Mouse (Mus musculus) midbrain, embryonic 10.5 days (tissue): ENCODE data around the gene Itgb5. TPM values are rescaled to one million over a fixed set of nuclear protein-coding genes. Genes with fewer than 3 reads are reported as not detected.

Source experiments
- DNase-seq: peaks from one replicate; pipeline ENCODE4 v3.0.0-alpha.2; 2017; ENCODE audit warnings: low spot score
- H3K27ac ChIP-seq: fragments of 300-500 bp; sonication (generic); replicated peaks from 2 replicates; pipeline ENCODE4 v1.5.1; 2016; ENCODE audit warnings: mild to moderate bottlenecking
- H3K27me3 ChIP-seq: fragments of 300-500 bp; sonication (generic); 2 replicates; pipeline ENCODE4 v1.6.1; 2016; ENCODE audit warnings: low read depth, mild to moderate bottlenecking; ENCODE audit not compliant: poor library complexity, severe bottlenecking
- H3K36me3 ChIP-seq: fragments of 300-500 bp; sonication (generic); 2 replicates; pipeline ENCODE4 v1.6.1; 2016; ENCODE audit warnings: mild to moderate bottlenecking, moderate library complexity
- H3K4me1 ChIP-seq: fragments of 300-500 bp; sonication (generic); 2 replicates; pipeline ENCODE4 v1.6.1; 2016
- H3K4me3 ChIP-seq: fragments of 300-500 bp; sonication (generic); 2 replicates; pipeline ENCODE4 v1.5.1; 2016; ENCODE audit warnings: mild to moderate bottlenecking, moderate library complexity
- H3K9me3 ChIP-seq: fragments of 300-500 bp; sonication (generic); replicated peaks from 2 replicates; pipeline ENCODE4 v1.6.1; 2016; ENCODE audit warnings: mild to moderate bottlenecking
- WGBS: fragments of 180-500 bp; shearing (Covaris S2); methylation state at CpG from one replicate; pipeline ENCODE4 v1.1.7; 2016; 5-methylcytosine and 5-hydroxymethylcytosine counted together
- polyA plus RNA-seq: library from polyadenylated mRNA; unstranded; fragments of >200 nt; fragmentation: Nextera tagmentation; extraction: Ambion mirVana; gene quantifications from 2 replicates; pipeline ENCODE4 v1.2.1, GENCODE M21; 2016

Itgb5 gene
- polyA plus RNA-seq, 1 experiment from 2014 or later, result 9.0 TPM

DNA sequence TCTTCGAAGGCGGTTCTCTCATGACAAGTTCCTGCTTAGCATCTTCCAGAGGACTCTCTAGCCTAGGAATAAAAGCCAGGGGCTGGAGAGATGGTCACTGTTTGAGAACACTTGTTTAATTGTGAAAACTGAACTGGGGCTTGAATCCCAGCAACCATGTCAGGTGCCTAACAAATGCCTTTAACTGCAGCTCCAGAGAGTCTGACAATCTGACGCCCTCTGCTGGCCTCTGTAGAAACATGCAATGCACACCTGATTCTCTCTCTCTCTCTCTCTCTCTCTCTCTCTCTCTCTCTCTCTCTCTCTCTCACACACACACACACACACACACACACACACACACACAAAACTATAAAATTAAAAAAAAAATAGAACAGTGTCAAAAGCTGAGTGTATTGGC lies 19.5 kb upstream of the Itgb5 start:
- Histone ChIP-seq H3K27ac (no peak overlapping the region), H3K36me3 (no peaks in the 10 kb centered on the region), H3K9me3 (no peaks in the 10 kb centered on the region), H3K4me3 (no peak overlapping the region), H3K4me1 (no peaks in the 10 kb centered on the region), H3K27me3 (no peaks in the 10 kb centered on the region)
- DNase-seq, result no peak
- WGBS, result 70% methylated on average over 3 of the region's 3 CpGs

GRCm38 (mm10) chr16:33818413-33819165 lies 10.9 kb upstream of the Itgb5 start:
- WGBS, result 91% methylated on average over 7 of the region's 7 CpGs

GRCm38 (mm10) chr16:33820269-33821178 lies 8.9 kb upstream of the Itgb5 start:
- DNase-seq, result peak; percentile 81
- Histone ChIP-seq H3K27me3 (peaks cover 5% of the 10 kb centered on the region; the same call in 1 of the 2 replicates), H3K9me3 (no peaks in the 10 kb centered on the region), H3K4me1 (peaks cover 7% of the 10 kb centered on the region), H3K36me3 (no peaks in the 10 kb centered on the region), H3K27ac (no peak overlapping the region), H3K4me3 (no peak overlapping the region)
- WGBS, result 20% methylated on average over 17 of the region's 17 CpGs

More at GRCm38 (mm10) chr16:33818413-33819165, 10.9 kb upstream of the Itgb5 start:
- no peak overlapping the region for H3K4me3 ChIP-seq
- H3K27ac ChIP-seq, result no peak overlapping the region
- H3K36me3 ChIP-seq, result no peaks in the 10 kb centered on the region
- DNase-seq, result no peak
- peaks cover 5% of the 10 kb centered on the region; the same call in 1 of the 2 replicates for H3K27me3 ChIP-seq
- H3K4me1 ChIP-seq, result no peaks in the 10 kb centered on the region
- no peaks in the 10 kb centered on the region for H3K9me3 ChIP-seq

- H3K36me3 ChIP-seq, result no peaks in the 10 kb centered on the region
- H3K4me3 ChIP-seq, result no peak overlapping the region
- no peaks in the 10 kb centered on the region for H3K9me3 ChIP-seq
- peaks cover 33% of the 10 kb centered on the region for H3K27me3 ChIP-seq
- peaks cover 15% of the 10 kb centered on the region for H3K4me1 ChIP-seq
- no peak overlapping the region; the same call in 1 of the 2 replicates for H3K27ac ChIP-seq
- DNase-seq, result no peak
- 77% methylated on average over 6 of the region's 6 CpGs for WGBS
These were observed 4.9 kb upstream of the Itgb5 start for GRCm38 (mm10) chr16:33824603-33825002.

GRCm38 (mm10) chr16:33828496-33828895 lies 969 bp upstream of the Itgb5 start:
- Histone ChIP-seq H3K4me1 (peaks cover 42% of the 10 kb centered on the region), H3K36me3 (no peaks in the 10 kb centered on the region), H3K9me3 (no peaks in the 10 kb centered on the region), H3K4me3 (no peak overlapping the region), H3K27ac (no peak overlapping the region), H3K27me3 (peaks cover 60% of the 10 kb centered on the region)
- DNase-seq, result no peak
- 89% methylated on average over 7 of the region's 7 CpGs for WGBS

GRCm38 (mm10) chr16:33829842-33830511 lies 512 bp downstream of the Itgb5 start:
- Histone ChIP-seq H3K4me3 (peak overlapping the region; percentile 87), H3K36me3 (no peaks in the 10 kb centered on the region), H3K27me3 (peaks cover 74% of the 10 kb centered on the region), H3K27ac (peak overlapping the region; percentile 86), H3K9me3 (no peaks in the 10 kb centered on the region), H3K4me1 (peaks cover 50% of the 10 kb centered on the region)
- WGBS, result under 1% methylated on average over 67 of the region's 76 CpGs
- DNase-seq, result peak; percentile 61

DNA sequence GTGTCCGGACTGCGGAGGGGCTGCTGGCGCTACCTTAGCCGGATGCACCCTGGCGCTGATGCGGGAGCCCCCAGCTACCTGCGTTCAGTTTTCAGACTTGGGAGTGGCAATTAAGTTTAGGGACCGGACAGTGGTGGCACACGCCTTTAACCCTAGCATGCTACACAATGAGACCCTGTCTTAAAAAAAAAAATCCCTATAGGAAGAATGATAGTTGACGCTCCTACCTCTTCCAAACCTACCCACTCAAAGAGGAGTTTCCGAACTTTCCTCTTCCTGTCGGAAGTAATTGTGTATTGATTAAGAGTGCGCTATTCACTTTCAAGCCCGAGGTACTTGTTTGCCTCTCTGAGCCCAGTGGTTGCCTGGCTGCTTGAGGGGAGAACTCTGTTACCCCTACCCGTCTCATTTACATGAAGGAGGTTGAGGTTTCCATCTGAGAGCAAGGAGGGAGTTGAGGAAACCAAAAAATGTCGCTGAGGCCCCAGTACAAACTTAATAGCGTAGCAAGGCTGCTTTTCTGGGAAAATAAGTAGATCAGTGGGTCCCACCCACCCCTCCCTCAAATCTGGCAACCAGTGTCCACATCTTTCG lies 1.1 kb downstream of the Itgb5 start:
- Histone ChIP-seq H3K27me3 (peaks cover 80% of the 10 kb centered on the region), H3K9me3 (no peaks in the 10 kb centered on the region), H3K36me3 (no peaks in the 10 kb centered on the region), H3K27ac (peak overlapping the region; percentile 86), H3K4me1 (peaks cover 48% of the 10 kb centered on the region), H3K4me3 (peak overlapping the region; percentile 87)
- DNase-seq, result no peak
- 2% methylated on average over 18 of the region's 18 CpGs for WGBS

- H3K4me1 ChIP-seq, result peaks cover 48% of the 10 kb centered on the region
- no peak for DNase-seq
- H3K36me3 ChIP-seq, result no peaks in the 10 kb centered on the region
- WGBS, result 46% methylated on average over 6 of the region's 6 CpGs
- H3K27me3 ChIP-seq, result peaks cover 80% of the 10 kb centered on the region
- no peaks in the 10 kb centered on the region for H3K9me3 ChIP-seq
- H3K27ac ChIP-seq, result peak overlapping the region; percentile 81; the same call in 1 of the 2 replicates
- peak overlapping the region; percentile 47; the same call in 1 of the 2 replicates for H3K4me3 ChIP-seq
These were observed 2.6 kb downstream of the Itgb5 start for GRCm38 (mm10) chr16:33832057-33832456.

- Histone ChIP-seq H3K27ac (peak overlapping the region; percentile 81), H3K36me3 (no peaks in the 10 kb centered on the region), H3K4me1 (peaks cover 48% of the 10 kb centered on the region), H3K27me3 (peaks cover 73% of the 10 kb centered on the region), H3K4me3 (peak overlapping the region; percentile 47), H3K9me3 (no peaks in the 10 kb centered on the region)
- WGBS, result 2% methylated on average over 21 of the region's 21 CpGs
- peak; percentile 55 for DNase-seq
These were observed 3.4 kb downstream of the Itgb5 start for GRCm38 (mm10) chr16:33832728-33833428.

- Histone ChIP-seq H3K36me3 (no peaks in the 10 kb centered on the region), H3K9me3 (no peaks in the 10 kb centered on the region), H3K4me3 (peak overlapping the region; percentile 47), H3K27me3 (peaks cover 67% of the 10 kb centered on the region), H3K27ac (peak overlapping the region; percentile 81), H3K4me1 (peaks cover 48% of the 10 kb centered on the region)
- DNase-seq, result no peak
- WGBS, result 5% methylated on average over 5 of the region's 5 CpGs
These were observed 3.9 kb downstream of the Itgb5 start for GRCm38 (mm10) chr16:33833429-33833753.

- peak overlapping the region; percentile 47 for H3K4me3 ChIP-seq
- no peaks in the 10 kb centered on the region for H3K36me3 ChIP-seq
- peak; percentile 67 for DNase-seq
- peak overlapping the region; percentile 81 for H3K27ac ChIP-seq
- peaks cover 62% of the 10 kb centered on the region for H3K27me3 ChIP-seq
- H3K9me3 ChIP-seq, result no peaks in the 10 kb centered on the region
- H3K4me1 ChIP-seq, result peaks cover 47% of the 10 kb centered on the region
- WGBS, result 1% methylated on average over 25 of the region's 25 CpGs
These were observed 4.5 kb downstream of the Itgb5 start for GRCm38 (mm10) chr16:33833781-33834482.
